Mouse (Mus musculus): ENCODE results near the gene Ly6g6e. TPM values are rescaled to one million over a fixed set of nuclear protein-coding genes. Genes with fewer than 3 reads are reported as not detected.

Gene Ly6g6e
- polyA plus RNA-seq, 2 experiments: 0.08 TPM; not detected in 1

GRCm38 (mm10) chr17:35106522-35106921 is 29.8 kb downstream of the Ly6g6e start:
- ATAC-seq (ENCODE audit: insufficient read depth) (no peak), DNase-seq (ENCODE audit: low read depth in 3 of 3, low spot score in 3 of 3) (no peak)
- Histone ChIP-seq H3K27me3 (ENCODE audit: control insufficient read depth, insufficient read depth, low read length) (no peaks in the 10 kb centered on the region), H3K9ac (replicated peaks) (no peak overlapping the region), H3K4me1 (replicated peaks; ENCODE audit: control insufficient read depth in 2 of 2, insufficient read depth in 2 of 2, low read length in 1 of 2) (peaks cover 25 to 34% of the 10 kb centered on the region in 2 experiments), H3K27ac (no peak overlapping the region), H3K4me2 (ENCODE audit: low read depth) (no peak overlapping the region), H3K4me3 (ENCODE audit: insufficient read depth in 1 of 2, low read depth in 2 of 2, low read length in 2 of 2) (no peak overlapping the region), H3K36me3 (replicated peaks; ENCODE audit: control insufficient read depth, insufficient read depth, low read depth) (peaks cover 3% of the 10 kb centered on the region), H3K9me3 (ENCODE audit: control insufficient read depth, low read length) (no peaks in the 10 kb centered on the region)
- WGBS (ENCODE audit: insufficient replicate concordance): 68% methylated on average over 3 of the region's 3 CpGs
- TF ChIP-seq CTCF (IDR thresholded peaks at IDR 0.05; ENCODE audit: low read depth): no peak
- TF ChIP-seq EP300 (IDR thresholded peaks at IDR 0.05; ENCODE audit: low read depth): no peak

GRCm38 (mm10) chr17:35108097-35108496 is 31.4 kb downstream of the Ly6g6e start, which contains the start of gene Ly6g5c:
Gene Ly6g5c, plus strand, starts transcription at chr17:35108279.
- Histone ChIP-seq H3K36me3 (replicated peaks; ENCODE audit: control insufficient read depth, insufficient read depth, low read depth) (no peaks in the 10 kb centered on the region), H3K9ac (replicated peaks) (no peak within 1 kb of the TSS), H3K4me1 (replicated peaks; ENCODE audit: control insufficient read depth in 2 of 2, insufficient read depth in 2 of 2, low read length in 1 of 2) (peaks cover 25 to 32% of the 10 kb centered on the region in 2 experiments), H3K27ac (no peak within 1 kb of the TSS), H3K4me2 (ENCODE audit: low read depth) (no peak within 1 kb of the TSS), H3K27me3 (ENCODE audit: control insufficient read depth, insufficient read depth, low read length) (no peaks in the 10 kb centered on the region), H3K4me3 (ENCODE audit: insufficient read depth in 1 of 2, low read depth in 2 of 2, low read length in 2 of 2) (no peak within 1 kb of the TSS), H3K9me3 (ENCODE audit: control insufficient read depth, low read length) (no peaks in the 10 kb centered on the region)
- TF ChIP-seq CTCF (IDR thresholded peaks at IDR 0.05; ENCODE audit: low read depth) (no peak), EP300 (IDR thresholded peaks at IDR 0.05; ENCODE audit: low read depth) (no peak)
- no peak for ATAC-seq (ENCODE audit: insufficient read depth)
- 76% methylated on average over 6 of the region's 6 CpGs for WGBS (ENCODE audit: insufficient replicate concordance)
- no peak for DNase-seq (ENCODE audit: low read depth in 3 of 3, low spot score in 3 of 3)

- WGBS (ENCODE audit: insufficient replicate concordance): 58% methylated on average over 9 of the region's 9 CpGs
- no peak for DNase-seq (ENCODE audit: low read depth in 3 of 3, low spot score in 3 of 3)
- ATAC-seq (ENCODE audit: insufficient read depth): no peak
- H3K4me3 ChIP-seq (ENCODE audit: insufficient read depth in 1 of 2, low read depth in 2 of 2, low read length in 2 of 2): no peak overlapping the region
- peaks cover 4% of the 10 kb centered on the region for H3K36me3 ChIP-seq (replicated peaks; ENCODE audit: control insufficient read depth, insufficient read depth, low read depth)
- H3K4me1 ChIP-seq (replicated peaks; ENCODE audit: control insufficient read depth in 2 of 2, insufficient read depth in 2 of 2, low read length in 1 of 2): no peaks in the 10 kb centered on the region
- H3K9me3 ChIP-seq (ENCODE audit: control insufficient read depth, low read length): no peaks in the 10 kb centered on the region
- TF ChIP-seq EP300 (IDR thresholded peaks at IDR 0.05; ENCODE audit: low read depth) (no peak), CTCF (IDR thresholded peaks at IDR 0.05; ENCODE audit: low read depth) (no peak)
- no peaks in the 10 kb centered on the region for H3K27me3 ChIP-seq (ENCODE audit: control insufficient read depth, insufficient read depth, low read length)
- H3K9ac ChIP-seq (replicated peaks): no peak overlapping the region
- no peak overlapping the region for H3K27ac ChIP-seq
- H3K4me2 ChIP-seq (ENCODE audit: low read depth): no peak overlapping the region
These were observed 35.1 kb downstream of the Ly6g6e start for GRCm38 (mm10) chr17:35111774-35112173.

DNA sequence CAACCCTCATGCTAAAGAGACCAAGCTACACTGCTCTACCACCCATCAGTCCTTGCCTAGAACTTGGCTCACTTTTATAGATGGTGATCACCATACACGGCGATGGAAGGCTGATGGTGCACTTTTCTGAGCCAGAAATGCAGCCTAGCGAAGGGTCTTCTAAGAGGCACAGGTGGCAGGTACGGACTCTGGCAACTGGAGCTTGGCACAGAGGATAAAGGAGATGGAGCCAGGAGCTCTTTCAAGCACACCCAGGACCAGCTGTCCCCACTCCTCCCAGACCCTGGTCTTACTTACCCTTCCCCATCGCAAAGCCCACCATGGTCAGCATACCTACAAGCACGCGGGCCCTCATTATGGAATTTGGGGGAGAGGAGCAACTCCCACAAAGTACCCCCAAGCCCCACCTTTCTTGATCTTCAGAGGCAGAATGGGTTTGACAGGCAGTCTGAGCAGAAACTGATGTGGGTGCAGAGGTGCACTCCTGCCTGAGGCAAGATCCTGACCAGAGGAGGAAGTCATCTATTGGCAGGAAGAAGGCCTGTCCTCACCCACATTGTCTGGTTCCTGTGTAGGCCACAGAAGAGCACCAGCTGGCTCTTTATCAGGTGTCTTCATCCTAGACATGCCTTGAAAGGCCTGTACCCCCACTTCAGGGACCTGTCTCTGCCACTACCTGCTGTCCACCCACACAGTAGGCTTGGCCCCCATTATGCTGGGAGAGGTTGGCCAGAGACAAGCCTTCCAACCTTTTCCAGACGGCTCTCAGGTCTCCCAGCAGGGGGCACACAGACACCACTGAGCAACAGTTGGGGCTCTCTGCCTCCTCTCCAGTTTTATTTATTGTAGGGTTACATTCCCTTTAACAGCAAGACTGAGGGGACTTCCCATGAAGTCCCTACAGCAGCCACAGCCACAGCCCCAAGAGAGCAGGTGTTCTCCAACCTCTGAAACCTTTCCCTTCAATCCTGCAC is 38.6 kb downstream of the Ly6g6e start, which contains the start of gene Ly6g5b:
Gene Ly6g5b (minus strand): TSS at position 383 of the 974 bp plus-strand sequence.
- Histone ChIP-seq H3K9me3 (ENCODE audit: control insufficient read depth, low read length) (no peaks in the 10 kb centered on the region), H3K4me1 (replicated peaks; ENCODE audit: control insufficient read depth in 2 of 2, insufficient read depth in 2 of 2, low read length in 1 of 2) (peaks cover 6 to 7% of the 10 kb centered on the region in 2 experiments; a peak in 2 of 4 replicates), H3K27me3 (ENCODE audit: control insufficient read depth, insufficient read depth, low read length) (no peaks in the 10 kb centered on the region), H3K36me3 (replicated peaks; ENCODE audit: control insufficient read depth, insufficient read depth, low read depth) (peaks cover 26% of the 10 kb centered on the region), H3K4me2 (ENCODE audit: low read depth) (no peak within 1 kb of the TSS), H3K9ac (replicated peaks) (no peak within 1 kb of the TSS), H3K27ac (no peak within 1 kb of the TSS), H3K4me3 (ENCODE audit: insufficient read depth in 1 of 2, low read depth in 2 of 2, low read length in 2 of 2) (no peak within 1 kb of the TSS)
- 72% methylated on average over 8 of the region's 8 CpGs for WGBS (ENCODE audit: insufficient replicate concordance)
- TF ChIP-seq EP300 (IDR thresholded peaks at IDR 0.05; ENCODE audit: low read depth) (no peak), CTCF (IDR thresholded peaks at IDR 0.05; ENCODE audit: low read depth) (peak; percentile 80)
- ATAC-seq (ENCODE audit: insufficient read depth) (no peak), DNase-seq (ENCODE audit: low read depth in 3 of 3, low spot score in 3 of 3) (no peak)

DNA sequence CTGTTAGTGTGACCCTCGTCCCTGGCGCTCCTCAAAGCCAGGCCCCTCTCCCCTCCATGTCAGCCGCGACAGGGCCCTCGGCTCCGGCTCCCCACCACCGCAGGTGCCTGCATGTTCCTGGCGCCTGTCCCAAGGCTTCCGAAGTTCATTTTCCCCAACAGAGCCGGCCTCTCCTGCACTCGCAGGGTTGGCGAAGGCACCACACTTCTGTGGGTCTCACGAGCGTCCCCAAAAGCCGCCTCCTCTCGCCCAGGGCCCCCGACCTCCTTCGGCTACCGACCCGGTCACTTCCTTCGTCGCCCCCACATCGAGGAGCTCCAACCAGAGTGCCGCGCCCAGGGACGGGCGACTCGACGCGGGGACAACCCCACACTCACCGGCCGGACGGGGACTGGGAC is 44.0 kb downstream of the Ly6g6e start:
- TF ChIP-seq EP300 (IDR thresholded peaks at IDR 0.05; ENCODE audit: low read depth) (no peak), CTCF (IDR thresholded peaks at IDR 0.05; ENCODE audit: low read depth) (no peak)
- peak overlapping the region; percentile 14 for H3K27ac ChIP-seq
- H3K9me3 ChIP-seq (ENCODE audit: control insufficient read depth, low read length): no peaks in the 10 kb centered on the region
- no peaks in the 10 kb centered on the region for H3K27me3 ChIP-seq (ENCODE audit: control insufficient read depth, insufficient read depth, low read length)
- H3K4me2 ChIP-seq (ENCODE audit: low read depth): peak overlapping the region; percentile 81
- peaks cover 37% of the 10 kb centered on the region for H3K36me3 ChIP-seq (replicated peaks; ENCODE audit: control insufficient read depth, insufficient read depth, low read depth)
- peak overlapping the region; percentile 91 for H3K9ac ChIP-seq (replicated peaks)
- WGBS (ENCODE audit: insufficient replicate concordance): under 1% methylated on average over 33 of the region's 33 CpGs
- peaks cover 14% of the 10 kb centered on the region in 2 experiments for H3K4me1 ChIP-seq (replicated peaks; ENCODE audit: control insufficient read depth in 2 of 2, insufficient read depth in 2 of 2, low read length in 1 of 2)
- peak; percentile 11; the same call in 1 of the 2 replicates for ATAC-seq (ENCODE audit: insufficient read depth)
- peak overlapping the region; percentile 84 to 85 for H3K4me3 ChIP-seq (ENCODE audit: insufficient read depth in 1 of 2, low read depth in 2 of 2, low read length in 2 of 2)
- DNase-seq (ENCODE audit: low read depth in 3 of 3, low spot score in 3 of 3): no peak

All from liver, embryonic 14.5 days (tissue).